Mouse (Mus musculus) gastrocnemius, postnatal 10 days (tissue): ENCODE data around the gene Ccdc60. TPM values are rescaled to one million over a fixed set of nuclear protein-coding genes. Genes with fewer than 3 reads are reported as not detected.
"Not testable (repeated sequence)": the region's sequence is repeated elsewhere in the genome, so short reads cannot be mapped to it uniquely, and the experiment has no call there.

Source experiments
- DNase-seq: peaks from one replicate; pipeline ENCODE4 v3.0.0; 2021; ENCODE audit warnings: mixed read lengths
- total RNA-seq, 2 experiments: library from RNA; stranded (reverse); gene quantifications; 2 replicates each; pipeline ENCODE4 v1.2.3; 2021

Ccdc60 gene
- total RNA-seq, 2 experiments from 2014 or later = not detected

DNA sequence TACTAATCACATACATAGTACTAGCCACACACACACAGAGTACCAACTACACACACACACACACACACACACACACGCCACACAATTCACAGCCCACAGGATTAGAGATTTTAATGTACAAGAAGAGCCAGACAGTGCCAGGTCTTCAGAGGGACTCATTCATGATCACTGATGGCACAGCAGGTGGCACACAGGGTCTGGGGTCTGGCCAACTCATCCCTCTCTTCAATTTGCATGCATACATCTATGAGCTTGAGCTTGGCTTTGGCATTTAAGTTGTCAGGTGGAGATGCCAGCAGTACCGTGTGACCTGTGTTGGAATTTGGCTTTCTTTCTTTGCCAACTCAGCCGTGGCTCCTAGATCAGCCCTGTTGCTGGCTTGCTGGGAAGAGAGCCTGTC lies 97.2 kb downstream of the Ccdc60 start:
- DNase-seq = no peak

DNA sequence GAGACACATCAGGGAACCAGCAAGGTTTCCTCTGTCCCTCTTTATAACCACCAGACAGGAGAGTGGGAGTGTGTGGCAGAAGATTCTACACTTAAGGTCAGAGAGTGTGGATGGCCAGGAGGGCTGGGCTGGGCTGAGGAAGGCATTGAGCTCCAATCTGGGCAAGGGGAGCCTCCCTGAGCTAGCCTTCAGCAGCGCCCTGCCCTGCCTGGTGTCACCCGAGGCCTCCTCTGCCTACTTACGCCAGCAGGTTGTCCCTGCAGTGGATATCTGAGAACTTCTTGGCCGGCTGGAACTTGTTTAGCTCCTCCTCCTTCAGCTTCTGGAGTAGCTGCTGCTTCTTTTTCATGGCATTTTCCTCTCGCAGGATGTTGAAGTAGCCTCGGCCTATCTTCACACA lies 99.0 kb downstream of the Ccdc60 start:
- no peak for DNase-seq

DNA sequence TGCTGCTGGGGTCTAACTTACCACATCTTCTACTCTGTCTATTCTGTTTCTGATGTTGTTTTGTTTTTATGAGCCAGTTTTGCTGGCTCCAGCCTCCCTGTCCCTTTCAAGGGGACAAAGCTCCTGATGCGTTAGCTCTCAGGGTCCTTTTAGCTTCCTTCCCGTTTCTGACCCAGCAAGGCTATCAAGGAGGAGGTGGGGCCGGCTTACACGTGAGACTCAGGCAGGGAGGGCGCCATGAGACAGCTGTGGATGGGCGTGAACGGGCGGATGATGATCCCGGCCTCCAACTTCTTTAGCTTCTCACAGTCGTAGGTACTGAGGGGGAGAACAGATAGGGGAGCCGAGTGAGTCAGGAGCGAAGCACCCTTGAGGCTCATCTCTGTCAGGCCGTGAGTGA lies 108.2 kb downstream of the Ccdc60 start:
- DNase-seq = no peak

DNA sequence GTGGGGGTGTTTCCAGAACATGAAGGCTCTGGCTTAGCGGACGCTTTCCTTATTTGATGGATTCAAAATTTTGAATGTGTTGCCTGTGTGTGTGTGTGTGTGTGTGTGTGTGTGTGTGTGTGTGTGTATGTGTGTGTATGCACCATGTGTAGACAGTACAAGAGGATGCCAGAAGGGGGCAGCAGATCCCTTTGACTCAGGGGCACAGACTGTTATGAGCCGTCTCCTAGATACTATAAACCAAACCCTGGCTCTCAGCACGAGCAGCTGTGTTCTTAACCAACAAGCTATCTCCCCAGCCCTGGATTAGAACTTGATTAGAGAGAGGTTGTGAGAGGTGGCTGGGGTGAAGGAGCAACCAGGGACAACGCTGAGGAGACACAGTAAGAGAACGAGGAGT lies 117.1 kb downstream of the Ccdc60 start:
- no peak for DNase-seq

DNA sequence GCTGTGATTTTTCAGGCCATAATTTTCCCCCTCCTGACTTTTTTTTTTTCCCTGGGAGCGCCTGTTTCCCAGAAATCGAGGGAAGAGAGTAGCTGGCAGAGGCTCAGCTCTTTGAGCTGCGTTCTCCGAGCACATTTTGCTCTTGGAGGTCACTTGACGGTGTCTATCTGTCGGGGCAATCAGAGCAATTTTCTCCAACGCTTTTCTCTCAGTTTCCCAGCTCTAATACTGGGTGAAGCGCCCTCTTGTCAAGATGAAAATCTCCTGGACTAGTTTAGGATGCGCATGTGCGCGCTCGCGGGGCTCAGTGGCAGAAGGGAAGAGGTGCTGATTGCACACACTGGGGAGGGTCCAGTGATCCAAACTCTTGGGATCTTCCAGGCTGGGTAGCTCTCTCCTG lies 121.8 kb downstream of the Ccdc60 start:
- no peak for DNase-seq

DNA sequence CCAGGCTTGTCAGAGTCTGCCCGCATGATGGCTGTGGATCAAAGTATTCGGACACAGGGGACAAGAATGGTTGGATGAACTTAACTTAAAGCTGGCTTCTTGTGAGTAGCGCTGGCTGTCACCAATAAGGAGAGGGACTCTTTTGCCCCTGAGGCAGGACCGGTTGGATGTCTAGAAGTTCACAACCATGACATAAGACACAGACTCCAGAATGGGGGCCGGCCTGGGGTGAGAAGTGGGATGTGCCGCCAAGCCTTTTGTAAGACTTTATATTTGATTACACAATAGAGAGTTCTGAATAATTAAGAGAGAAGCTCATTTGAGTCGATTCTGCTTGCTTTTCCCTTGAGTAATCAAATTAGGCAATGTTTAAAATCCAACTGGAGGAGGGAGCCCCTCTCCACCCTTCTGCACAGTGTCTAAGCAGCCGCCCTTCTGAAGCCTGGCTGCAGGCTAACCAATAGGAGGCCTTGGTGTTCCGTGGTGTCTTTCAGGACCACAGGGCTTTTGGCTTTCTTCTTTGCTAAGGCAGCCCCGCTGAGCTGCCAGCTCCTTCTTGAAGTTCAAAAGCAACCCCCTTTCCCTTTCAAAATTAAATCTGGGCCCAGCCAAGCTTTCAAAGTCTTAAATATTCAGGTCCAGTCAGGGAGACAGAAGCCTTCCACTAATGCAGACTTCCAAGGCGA lies 123.4 kb downstream of the Ccdc60 start:
- DNase-seq = no peak

DNA sequence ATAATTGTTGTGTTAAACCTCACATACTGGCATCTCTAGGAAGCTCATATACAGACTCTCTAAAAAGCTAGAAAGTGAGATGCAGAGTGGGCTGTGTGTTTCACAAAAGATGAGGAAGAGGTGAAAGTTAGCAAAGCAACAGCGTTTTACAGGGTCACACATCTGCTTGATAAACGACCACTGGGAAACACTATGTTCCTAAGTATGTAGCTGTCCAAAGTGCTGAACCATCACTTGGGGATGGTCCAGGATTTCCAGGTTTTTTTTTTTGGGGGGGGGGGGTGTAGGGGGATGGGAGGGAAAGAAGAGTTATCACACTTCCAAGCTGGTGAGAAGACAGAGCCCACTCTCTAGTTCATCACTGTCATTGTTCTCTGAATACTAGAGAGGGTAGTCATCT lies 134.0 kb downstream of the Ccdc60 start:
- no peak for DNase-seq

DNA sequence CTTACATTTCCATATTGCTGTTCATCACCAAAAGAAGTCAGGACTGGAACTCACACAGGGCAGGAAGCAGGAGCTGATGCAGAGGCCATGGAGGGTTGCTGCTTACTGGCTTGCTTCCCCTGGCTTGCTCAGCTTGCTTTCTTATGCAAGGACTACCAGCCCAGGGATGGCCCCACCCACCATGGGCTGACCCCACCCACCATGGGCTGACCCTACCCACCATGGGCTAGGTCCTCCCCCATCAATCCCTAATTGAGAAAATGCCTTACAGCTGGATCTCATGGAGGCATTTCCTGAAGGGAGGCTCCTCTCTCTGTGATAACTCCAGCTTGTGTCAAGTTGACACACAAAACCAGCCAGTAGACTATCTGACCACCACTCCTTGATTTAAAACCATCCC lies 142.3 kb downstream of the Ccdc60 start:
- not testable (repeated sequence) for DNase-seq

DNA sequence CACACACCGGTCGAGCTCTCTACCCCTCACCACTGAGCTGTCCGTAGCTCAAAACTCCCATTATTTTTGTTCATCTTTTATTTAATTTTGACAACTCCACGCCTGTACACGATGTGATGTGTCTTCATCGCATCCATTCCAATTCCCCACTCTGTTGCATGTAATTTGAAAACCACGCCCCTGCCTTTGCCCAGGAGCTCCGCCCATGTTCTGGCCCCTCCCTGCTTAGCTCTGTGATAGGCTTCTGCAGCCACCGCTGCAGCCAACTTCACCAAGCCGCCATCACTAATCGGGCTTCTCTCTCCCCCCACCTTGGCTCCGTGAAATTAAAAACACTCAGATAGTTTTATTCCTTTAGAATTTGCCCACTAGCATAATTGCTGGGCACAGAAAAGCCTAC lies 144.1 kb downstream of the Ccdc60 start:
- DNase-seq = no peak

DNA sequence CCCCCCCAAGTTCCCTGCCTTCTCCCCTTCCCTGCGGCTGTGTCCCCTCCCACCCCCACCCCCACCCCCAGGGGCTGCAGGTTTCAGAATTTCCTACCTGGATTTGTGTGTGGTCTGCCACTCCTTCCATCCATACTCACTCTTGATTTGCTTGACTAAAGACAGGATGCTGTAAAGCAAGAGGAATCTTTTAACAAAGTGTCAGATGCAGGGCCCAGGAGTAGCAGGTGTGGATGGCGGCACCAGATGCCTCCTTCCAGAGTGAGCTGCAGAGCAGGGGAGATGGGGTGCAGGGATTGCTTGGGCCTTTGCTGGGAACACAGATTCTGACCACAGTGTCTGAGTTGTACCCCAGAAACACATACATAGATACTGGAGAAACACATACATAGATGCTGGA lies 148.1 kb downstream of the Ccdc60 start:
- no peak for DNase-seq

DNA sequence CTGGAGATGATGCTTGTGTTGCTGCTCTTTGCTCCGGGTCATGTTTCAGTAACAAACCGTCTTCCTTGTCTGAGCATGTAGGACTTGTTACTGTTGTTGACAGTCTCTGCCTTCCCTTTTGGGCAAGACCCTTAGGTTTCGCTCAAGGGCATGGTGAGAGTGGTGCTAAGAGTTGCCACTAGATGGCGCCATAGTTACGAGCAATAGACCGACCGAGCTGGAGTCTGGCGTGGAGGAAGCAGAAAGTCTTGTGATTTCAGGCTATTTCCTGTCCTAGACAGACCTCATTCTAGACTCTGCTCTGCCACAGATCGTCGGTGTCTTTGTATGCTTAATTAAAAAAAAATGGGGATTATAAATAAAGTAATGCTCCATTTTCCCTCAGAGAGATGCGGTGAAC lies 165.4 kb downstream of the Ccdc60 start:
- DNase-seq = peak; percentile 77

DNA sequence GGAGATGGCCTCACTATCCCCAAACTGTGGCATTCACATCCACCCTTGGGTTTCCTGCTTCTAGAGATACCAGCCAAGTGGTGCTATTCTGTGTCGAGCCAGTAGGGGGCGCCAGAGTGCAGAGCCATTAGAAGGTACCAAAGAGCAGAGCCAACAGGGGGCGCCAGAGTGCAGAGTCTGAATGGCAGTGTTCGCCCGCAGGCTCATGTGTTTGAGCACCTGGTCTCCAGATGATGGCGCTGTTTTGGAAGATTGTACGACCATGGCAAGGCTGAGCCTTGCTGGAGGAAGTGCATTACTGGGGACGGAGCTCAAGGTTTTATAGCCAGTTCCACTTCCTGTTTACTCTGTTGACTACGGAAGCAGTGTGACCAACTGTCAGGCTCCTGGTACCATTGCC lies 172.2 kb downstream of the Ccdc60 start:
- peak; percentile 75 for DNase-seq

DNA sequence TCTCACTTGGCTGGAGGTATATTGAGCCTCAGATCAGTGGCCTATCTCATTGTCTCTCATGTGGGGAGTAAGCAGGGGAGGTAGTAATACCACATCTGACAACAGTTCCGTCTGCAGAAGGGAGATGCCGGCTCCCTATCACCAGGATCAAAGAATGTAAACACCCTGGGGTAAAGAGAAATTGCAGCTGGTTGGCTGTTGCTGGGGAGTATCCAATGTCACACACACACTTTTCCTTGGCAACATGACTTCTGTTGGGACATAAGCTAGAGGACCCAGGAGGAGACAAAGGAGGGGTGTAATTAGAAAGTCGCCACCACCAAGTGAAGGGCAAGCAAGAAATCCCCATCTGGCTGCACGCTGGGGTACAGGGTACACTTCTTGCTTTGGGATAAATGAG lies 172.7 kb downstream of the Ccdc60 start:
- DNase-seq = no peak

DNA sequence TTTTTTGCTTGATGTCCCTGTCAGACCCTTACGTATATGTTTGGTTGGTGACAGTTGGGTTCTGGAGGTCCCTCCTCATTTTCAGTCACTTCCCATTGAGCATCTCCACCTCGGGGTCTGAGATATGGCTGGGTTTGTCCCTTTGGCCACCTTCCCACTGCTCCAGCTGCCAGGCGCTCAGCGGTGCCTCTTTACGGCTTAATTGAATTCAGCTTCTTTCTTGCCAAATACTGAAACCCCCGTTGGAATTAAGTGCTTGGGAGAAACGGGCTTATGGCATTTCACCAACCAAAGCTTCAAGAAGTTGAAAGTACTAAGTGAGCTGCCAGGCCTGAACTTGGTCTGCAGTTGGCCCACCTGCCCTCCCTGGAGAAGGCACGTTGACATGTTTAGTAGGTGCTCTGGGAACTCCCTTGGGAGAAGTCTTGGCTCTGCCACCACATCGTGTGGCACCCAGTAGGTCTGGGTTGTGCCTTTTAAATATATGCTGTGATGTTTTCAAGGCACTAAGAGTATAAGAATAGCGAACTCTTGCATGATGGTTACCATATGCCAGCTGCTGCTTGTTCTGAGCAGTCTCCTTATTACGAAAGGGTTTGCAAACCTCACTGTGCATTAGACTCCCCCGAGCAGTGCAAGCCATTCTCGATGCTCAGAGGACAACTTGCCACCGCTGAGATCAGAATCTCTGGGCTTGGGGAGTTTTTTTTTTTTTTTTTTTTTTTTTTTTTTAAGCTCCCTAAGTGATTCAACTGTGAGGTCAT lies 173.5 kb downstream of the Ccdc60 start:
- DNase-seq = no peak

DNA sequence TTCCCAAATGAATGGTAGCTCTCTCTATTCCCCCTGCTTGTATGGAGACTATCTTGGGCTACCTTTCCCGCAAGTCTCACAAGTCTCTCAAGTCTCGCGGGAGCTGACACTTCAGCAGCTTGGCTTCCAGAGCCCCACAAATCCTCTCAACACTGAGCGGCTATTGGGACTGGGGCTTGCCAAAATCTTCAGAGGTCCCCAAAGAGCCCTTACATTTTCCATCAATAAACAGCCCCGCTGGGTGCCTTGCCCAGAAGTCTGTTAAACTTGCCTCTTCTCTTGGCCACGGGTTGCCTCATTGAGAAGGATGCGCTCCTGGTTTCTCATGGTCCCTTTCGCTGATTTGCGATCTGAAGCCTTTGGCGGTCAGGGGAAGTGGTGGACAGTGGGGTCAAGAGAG lies 180.1 kb downstream of the Ccdc60 start:
- DNase-seq = no peak

DNA sequence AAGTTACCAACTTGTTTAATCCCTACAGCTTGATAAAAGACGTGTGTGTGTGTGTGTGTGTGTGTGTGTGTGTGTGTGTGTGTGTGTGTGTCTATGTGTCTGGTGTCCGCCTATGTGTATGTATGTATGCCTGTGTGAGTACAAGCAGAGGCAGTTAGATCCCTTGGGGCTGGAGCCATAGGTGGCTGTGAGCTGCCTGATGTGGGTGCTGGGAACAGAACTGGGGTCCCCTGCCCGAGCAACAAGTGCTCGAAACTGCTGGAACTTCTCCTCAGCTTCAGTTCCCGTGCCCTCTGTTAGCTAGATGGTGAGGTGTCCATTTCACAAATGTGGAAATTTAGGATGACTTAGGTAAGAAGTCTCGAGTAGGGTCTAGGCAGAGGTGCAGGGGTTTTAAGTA lies 204.6 kb downstream of the Ccdc60 start:
- no peak for DNase-seq

DNA sequence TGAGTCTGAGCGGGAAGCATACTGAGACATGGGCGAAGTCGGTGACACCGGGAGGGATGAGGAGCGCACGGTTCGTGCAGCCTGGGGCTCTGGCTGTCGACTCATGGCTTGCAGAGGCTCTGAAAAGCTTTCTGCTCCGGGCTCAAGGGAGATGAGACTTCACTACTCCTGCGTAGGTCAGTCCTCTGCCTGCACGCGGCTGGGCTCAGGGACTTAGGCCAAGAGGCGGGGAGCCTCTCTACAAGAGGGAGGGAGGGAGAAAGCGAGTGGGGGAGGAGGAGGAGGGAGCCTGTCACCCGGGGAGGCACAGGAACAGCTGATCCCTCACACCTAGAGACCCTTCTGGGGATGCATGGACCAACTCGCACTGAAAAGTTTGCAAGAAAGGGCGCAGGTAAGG lies 205.7 kb downstream of the Ccdc60 start, which contains the start of gene Tmem233:
Tmem233 (minus strand) TSS at position 164 of the 400 bp plus-strand sequence.
- peak; percentile 68 for DNase-seq

DNA sequence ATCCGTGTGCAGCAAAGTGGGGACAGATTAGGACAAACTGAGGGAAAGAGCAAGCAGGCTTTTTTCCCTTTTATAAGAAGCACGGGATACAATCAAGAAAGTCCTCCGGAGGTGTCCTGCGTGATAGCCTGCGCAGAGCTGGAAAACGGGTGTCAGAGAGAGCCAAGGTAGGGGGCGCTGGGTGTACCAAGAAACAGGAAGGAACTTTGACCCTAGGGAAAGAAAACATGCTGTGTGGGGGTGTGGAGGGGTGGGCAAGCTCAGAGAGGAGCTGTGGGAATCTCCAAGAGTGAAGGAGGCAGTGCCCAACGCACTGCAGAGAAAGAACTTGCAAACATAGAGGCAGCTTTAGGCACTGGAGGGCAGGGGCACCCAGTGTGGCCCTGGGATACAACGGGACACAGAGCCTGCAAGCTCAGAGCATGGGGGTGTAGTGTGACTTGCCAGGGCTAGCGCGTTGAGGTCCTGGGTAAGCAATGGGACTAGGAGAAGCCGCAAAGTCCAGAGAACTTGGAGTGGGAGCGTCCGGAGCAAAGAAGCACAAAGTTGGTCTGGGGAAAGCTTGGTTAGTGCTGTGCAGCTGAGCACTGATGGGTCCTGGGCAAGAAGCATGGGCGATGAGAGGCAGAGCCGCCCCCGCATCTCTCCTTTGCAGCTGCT lies 206.4 kb downstream of the Ccdc60 start:
- DNase-seq = peak; percentile 32

DNA sequence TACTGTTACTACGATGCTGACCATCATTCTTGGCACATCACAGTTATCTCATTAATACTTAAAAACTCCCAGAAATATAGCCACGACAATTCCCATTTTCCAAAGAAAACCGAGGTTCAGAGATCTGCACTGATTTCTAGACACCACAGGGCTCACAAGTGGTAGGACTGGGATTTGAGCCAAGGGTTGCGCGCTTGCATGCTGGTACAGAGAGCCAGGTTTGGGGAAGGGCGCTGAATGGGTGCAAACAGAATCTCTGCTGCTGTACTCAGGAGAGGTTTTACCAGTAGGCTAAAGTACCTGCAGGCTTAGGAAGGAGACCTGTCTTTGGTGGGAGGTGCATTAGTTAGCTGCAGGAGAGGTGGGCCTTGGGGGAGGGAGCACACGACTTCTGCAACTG lies 207.2 kb downstream of the Ccdc60 start:
- peak; percentile 44 for DNase-seq

DNA sequence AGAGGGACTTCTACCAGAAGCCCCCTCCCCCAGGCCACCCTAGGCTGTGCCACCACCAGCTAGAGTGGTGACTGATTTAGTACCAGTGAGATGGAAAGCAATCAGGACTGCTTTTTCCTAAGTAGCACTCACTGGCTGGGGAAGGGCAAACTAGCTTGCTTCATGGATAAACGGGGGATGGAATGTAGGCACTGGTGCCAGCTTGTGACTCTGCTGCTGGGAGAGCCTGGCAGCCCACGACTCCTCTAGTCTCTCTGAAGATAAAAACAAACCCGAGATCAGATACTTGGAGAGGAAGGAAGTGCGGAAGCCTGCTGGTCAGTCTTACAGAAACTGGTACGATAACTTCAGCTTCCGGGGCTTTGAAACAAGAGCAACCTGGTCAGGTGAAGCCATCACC lies 208.0 kb downstream of the Ccdc60 start:
- peak; percentile 23 for DNase-seq
